Mouse (Mus musculus) gastrocnemius, postnatal 10 days (tissue): Measurements from ENCODE around the gene Mgrn1. TPM values are rescaled to one million over a fixed set of nuclear protein-coding genes. Genes with fewer than 3 reads are reported as not detected.

ENCODE experiments used
- DNase-seq: peaks from one replicate; pipeline ENCODE4 v3.0.0; 2021; ENCODE audit warnings: mixed read lengths
- total RNA-seq, 2 experiments: library from RNA; stranded (reverse); gene quantifications; 2 replicates each; pipeline ENCODE4 v1.2.3; 2021

Gene Mgrn1
- total RNA-seq, 2 experiments from 2014 or later = 62.2 to 68.4 TPM

DNA sequence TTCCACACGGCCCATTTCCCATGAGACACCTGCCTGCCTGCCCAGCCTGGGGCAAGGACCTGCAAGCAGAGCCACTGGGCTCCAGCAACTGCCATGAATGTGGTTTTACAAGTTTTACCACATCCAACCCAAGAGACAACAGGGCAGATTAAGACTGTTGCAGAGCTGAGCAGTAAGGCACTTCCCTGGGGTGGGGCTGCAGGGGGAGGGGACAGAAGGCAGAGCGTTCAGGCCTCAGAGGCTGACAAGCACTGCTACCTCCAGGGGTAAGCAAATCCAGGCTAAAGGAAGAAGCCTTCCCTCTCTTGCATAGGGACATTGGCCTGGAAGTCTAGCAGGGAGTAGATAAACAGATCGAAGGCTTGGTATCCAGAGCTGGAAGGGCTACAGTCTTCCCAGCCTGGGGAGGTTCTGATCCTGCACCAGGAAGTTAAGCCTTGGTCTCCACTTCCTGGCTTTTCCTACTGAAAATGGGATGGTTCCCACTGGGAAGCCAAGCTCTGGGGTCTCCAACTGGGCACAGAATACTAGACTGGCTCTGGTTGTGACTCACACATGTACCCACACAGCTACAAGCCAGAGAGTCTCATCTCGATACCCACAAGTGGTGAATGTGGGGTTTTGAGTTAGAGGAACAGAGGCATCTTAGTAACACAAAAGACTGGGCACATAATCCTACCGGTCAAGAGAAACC, 7.7 kb upstream of the Mgrn1 start:
- DNase-seq = no peak

DNA sequence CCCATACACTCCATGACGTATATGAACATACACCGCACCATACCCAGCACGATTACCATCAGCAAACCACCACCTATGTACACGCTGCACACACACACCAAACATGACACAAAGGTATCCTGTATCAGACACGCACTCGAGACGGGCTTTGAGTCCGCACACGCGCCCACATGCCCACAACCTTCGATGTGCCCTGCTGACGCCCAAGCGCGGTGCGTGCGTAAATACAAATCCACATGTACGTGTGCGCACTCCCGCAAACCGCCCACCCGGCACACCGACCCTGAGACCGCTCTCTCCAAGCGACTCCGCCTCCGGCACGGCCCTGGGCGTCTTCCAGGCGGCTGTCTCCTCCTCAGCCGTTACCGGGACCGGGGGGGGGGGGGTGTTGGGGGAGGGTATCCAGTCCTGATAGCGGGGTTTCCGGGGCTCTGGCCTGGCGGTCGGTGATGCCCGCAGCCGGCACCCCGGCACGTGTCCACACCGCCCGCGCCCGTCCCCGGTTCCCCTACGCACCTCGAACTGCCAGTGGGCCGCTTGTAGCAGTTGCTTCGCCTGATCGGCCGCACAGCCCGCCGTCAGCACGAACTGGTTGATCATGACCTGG, 6.8 kb upstream of the Mgrn1 start:
- no peak for DNase-seq

GRCm38 (mm10) chr16:4879708-4880124, 6.3 kb upstream of the Mgrn1 start:
- peak; percentile 87 for DNase-seq

- peak; percentile 98 for DNase-seq
Observed at GRCm38 (mm10) chr16:4880136-4880825, 5.8 kb upstream of the Mgrn1 start, which contains the start of gene Ubald1. Ubald1 (minus strand) TSS chr16:4880315.

GRCm38 (mm10) chr16:4881400-4882351, 4.4 kb upstream of the Mgrn1 start:
- DNase-seq = no peak

DNA sequence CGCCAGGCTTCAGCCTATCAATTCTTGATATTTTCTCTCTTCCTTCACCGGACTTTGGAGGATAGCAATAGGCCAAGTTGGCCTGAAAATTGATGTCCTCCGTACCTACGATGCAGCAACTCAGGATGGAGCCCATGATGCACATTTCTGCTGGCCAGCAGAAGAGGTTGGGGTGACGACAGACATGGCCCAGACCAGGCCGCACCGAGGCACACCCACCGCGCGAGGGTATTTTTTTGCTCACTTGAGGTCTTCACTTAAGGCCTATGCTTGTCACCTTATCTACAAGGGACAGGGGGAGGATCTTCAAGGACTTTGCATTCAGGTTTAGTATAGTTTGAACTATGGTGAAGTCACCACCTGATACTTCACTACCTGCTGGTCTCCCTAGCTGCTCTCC, 1.1 kb upstream of the Mgrn1 start:
- no peak for DNase-seq

DNA sequence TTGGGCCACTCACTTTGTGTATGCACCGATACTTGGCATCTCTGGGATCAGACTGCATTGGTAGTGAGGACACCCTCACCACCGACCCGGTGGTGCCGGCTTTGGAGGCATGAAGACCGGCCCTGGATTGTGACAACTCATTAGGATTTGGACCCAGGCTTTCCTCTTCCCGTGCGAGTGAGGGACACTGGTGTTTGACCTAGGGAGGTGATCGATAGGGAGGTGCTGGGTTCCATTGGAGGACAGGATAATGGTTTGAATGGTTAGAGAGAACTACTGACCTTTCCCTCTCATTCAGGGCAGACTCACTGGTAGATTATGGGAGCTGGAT, 606 bp downstream of the Mgrn1 start:
- DNase-seq = no peak

DNA sequence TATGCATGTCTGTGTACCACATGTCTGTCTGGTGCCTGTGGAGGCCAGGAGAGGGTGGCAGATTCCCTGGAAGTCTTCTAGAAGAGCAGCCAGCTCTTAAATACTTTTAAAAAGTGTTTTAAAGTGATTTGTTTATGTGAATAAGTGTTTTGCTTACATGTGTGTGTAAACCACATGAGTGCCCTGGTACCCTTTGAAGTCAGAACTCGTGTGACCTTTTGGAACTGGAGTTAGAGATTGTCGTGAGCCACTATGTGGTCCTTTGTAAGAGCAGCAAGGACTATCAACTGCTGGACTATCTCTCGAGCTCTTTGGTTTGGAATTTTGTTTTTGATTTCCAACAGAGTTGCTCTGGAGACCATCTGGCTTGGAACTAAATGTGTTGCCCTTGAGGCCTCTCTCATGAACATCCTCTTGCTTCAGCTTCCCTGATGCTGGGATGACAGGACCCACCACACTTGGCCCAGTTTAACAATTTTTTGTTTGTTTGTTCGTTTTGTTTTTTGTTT, 4.2 kb downstream of the Mgrn1 start:
- DNase-seq = no peak

- DNase-seq = no peak
Observed at GRCm38 (mm10) chr16:4892171-4892570, 6.1 kb downstream of the Mgrn1 start.

DNA sequence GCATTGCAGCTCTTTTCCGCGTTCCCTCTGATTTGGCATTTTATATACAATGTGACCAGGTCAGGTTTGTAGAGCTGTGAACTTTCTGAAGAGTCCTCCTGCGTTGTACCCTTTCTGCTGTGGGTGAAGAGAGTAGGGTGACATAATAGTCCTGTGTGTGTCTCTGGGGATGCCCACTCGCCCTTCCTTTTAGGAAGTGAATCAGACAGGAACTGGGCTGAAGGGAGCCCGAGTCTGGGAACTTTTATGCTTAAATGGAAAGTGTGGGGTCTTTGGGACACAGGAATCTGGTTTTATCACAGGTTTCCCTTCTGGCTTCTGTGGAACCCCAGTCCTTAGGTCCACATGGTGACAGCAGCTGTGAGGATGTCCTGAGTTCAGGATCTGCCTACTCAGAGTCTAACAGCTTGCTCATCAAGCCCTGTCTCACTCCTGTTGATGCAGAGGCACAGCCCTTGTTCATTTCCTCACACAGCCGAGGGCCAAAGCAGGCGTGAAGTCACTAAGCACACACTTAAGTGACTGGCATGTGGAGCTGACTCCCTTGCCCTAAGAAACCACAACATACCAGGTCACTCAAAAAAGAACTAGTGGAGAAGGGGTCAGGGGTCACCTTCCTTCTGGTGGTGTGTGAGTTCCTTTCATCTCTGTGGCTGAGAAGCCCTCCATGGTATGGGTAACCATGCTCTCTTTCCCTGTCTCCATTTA, 8.3 kb downstream of the Mgrn1 start:
- DNase-seq = no peak

DNA sequence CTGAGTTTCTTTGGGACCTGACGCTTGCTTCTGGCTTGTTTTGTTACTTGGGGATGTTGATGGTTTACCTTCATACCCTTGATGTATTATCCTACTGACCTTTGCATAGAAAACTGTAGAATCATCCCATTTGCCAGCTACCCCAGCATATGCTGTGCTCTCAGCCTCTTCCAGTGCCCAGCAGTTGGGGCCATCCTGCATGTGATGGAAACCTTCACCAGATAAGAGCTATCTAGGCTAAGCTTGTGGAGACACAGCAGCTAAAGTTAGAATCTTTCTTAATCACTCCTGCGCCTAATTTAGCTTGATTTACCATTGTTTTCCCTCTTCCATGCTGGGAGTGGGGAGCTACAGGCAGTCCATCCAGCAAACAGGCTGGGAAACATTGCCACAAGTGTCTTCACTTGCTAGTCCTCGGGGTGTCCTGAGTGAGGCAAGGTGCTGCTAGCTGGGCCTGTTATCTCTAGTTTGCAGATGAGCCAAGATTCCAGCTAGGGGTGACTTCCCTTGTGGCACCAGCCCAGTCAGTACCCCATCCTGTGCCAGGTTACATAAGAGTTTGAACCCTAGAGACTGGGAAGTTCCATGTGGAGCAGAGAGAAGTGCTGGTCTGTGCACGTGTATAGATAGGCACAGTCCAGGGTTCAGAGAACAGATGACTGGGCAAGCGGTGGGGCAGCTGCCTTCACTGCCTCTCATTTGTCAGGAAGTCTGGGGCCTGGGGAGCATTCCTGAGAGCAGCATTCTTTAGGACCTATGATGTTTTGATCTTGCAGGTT, 10.4 kb downstream of the Mgrn1 start:
- no peak for DNase-seq

- no peak for DNase-seq
Observed at GRCm38 (mm10) chr16:4897146-4897730, 11.2 kb downstream of the Mgrn1 start.

GRCm38 (mm10) chr16:4898881-4899280, 12.8 kb downstream of the Mgrn1 start:
- no peak for DNase-seq

DNA sequence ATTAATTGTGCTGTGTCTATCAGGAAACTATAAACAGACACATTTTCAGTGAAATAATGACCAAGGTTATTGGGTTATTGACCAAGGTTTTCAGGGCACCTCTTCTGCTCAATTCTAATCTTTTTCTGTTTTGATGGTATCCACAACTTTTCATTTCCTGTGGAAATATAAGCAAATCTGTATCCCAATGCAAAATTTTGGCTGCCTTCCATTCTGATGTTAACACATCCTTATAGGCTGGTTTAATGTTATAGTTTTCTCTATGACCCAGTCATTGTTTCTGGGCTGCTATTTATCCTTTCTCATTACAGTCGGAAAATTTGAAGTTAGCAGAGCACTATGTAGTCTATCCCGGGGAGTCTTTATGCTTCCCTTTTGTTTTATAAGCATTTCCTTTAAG, 13.7 kb downstream of the Mgrn1 start:
- DNase-seq = no peak

DNA sequence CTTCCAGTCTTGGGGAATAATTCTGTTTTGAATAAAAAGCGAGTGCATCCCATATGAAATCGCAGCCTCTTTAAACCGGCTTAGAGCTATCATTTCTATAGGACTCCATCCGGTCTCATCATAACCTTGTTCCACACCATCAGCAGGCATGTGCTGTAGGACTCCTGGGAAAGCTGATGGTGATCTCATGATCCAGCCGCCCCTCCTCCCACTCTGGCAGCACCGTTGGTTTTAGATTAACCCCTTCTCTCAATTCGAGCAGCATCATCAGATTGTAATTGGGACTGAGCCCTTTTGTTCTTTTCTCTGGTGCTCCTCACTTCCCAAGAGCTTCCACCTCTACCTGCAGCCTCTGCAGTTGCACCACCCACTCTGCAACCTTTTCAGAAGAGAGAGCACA, 15.1 kb downstream of the Mgrn1 start:
- DNase-seq = no peak

GRCm38 (mm10) chr16:4902390-4902789, 16.3 kb downstream of the Mgrn1 start:
- no peak for DNase-seq

- DNase-seq = no peak
Observed at GRCm38 (mm10) chr16:4903491-4904102, 17.5 kb downstream of the Mgrn1 start.

DNA sequence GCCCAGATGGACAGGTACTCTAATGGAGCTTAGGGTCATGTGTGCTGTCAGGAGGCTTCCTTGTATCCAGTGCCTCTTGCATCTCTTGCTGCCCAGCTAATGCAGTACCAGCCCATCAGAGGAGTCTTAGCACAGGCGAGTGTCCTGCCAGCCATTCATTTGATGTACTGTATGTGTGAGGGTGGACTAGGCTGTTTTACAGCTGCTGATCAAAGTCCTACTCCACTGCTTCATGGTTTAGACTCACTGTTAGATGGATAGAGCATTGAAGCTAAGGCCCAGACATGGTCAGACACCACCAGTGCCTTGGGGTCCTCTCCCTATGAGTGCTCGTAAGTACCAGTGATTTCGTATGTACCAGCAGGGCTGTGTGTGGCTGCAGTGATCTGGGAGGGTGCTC, 18.8 kb downstream of the Mgrn1 start:
- no peak for DNase-seq

DNA sequence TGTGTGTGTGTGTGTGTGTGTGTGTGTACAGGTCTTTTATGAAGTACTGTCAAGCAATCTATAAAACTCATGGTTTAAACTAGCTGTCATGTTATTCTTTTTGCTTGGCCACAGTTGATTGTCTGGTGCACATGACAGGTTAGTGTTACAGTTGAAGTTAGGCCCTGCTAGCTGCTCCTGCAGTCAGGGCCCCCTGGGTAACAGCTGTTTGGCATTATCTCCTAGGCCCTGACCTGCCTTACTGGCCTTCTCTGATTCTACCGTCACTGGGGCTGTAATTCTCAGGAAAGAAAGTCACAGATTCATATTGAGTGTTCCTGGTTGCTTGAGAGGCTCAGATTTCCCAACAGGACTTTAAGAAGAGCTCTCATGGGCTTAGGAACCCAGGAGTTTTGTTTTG, 19.5 kb downstream of the Mgrn1 start:
- no peak for DNase-seq

GRCm38 (mm10) chr16:4906559-4906958, 20.5 kb downstream of the Mgrn1 start:
- DNase-seq = no peak
